Mouse (Mus musculus): ENCODE results near the gene Rnf157. TPM values are rescaled to one million over a fixed set of nuclear protein-coding genes. Genes with fewer than 3 reads are reported as not detected.

The Rnf157 gene
- total and polyA plus RNA-seq, 3 experiments: 8.7 to 39.3 (median 10.9) TPM

- peaks cover 2% of the 10 kb centered on the region for H3K27me3 ChIP-seq (replicated peaks)
- H3K9ac ChIP-seq (ENCODE audit: insufficient read depth, low read depth): no peak overlapping the region
- peaks cover 19 to 30% of the 10 kb centered on the region in 2 experiments for H3K4me1 ChIP-seq (ENCODE audit: control insufficient read depth in 1 of 2, insufficient read depth in 2 of 2)
- H3K4me3 ChIP-seq (replicated peaks in 1 of 3; ENCODE audit: low read depth in 2 of 3, low read length in 2 of 3, poor library complexity in 1 of 3): no peak overlapping the region
- no peak for TF ChIP-seq MAZ (IDR thresholded peaks at IDR 0.05; ENCODE audit: low read depth, low read length)
- no peak for TF ChIP-seq MYC (IDR thresholded peaks at IDR 0.05; ENCODE audit: low read depth, low read length)
- TF ChIP-seq UBTF (IDR thresholded peaks at IDR 0.05; ENCODE audit: low read depth, low read length): no peak
- TF ChIP-seq ZC3H11A (IDR thresholded peaks at IDR 0.05; ENCODE audit: low read depth, low read length): no peak
- no peak for TF ChIP-seq USF1 (IDR thresholded peaks at IDR 0.05; ENCODE audit: low read depth, low read length)
- TF ChIP-seq BHLHE40 (IDR thresholded peaks at IDR 0.05; ENCODE audit: low read depth, low read length): no peak
- TF ChIP-seq ZKSCAN1 (IDR thresholded peaks at IDR 0.05; ENCODE audit: borderline replicate concordance, low read depth, low read length): no peak
- no peak for TF ChIP-seq MXI1 (IDR thresholded peaks at IDR 0.05; ENCODE audit: low read depth, low read length)
- no peak for TF ChIP-seq JUN (IDR thresholded peaks at IDR 0.05; ENCODE audit: insufficient read depth, low read depth, low read length)
- TF ChIP-seq POLR2A (IDR thresholded peaks at IDR 0.05; ENCODE audit: low read depth, low read length): no peak
- no peak for TF ChIP-seq CHD2 (IDR thresholded peaks at IDR 0.05; ENCODE audit: low read length)
- no peak for TF ChIP-seq PAX5 (IDR thresholded peaks at IDR 0.05; ENCODE audit: low read length)
- no peak for TF ChIP-seq NRF1 (IDR thresholded peaks at IDR 0.05; ENCODE audit: low read depth, low read length)
- TF ChIP-seq MAFK (IDR thresholded peaks at IDR 0.05; ENCODE audit: insufficient replicate concordance, low read length): no peak
- no peak for TF ChIP-seq ZNF384 (IDR thresholded peaks at IDR 0.05; ENCODE audit: low read depth, low read length)
- TF ChIP-seq GABPA (IDR thresholded peaks at IDR 0.05; ENCODE audit: insufficient replicate concordance, low read depth, low read length): no peak
- TF ChIP-seq MEF2A (IDR thresholded peaks at IDR 0.05; ENCODE audit: borderline replicate concordance, low read depth, low read length): no peak
- H3K36me3 ChIP-seq (replicated peaks in 1 of 2; ENCODE audit: control insufficient read depth in 1 of 2, insufficient read depth in 1 of 2, low read length in 1 of 2): no peaks in the 10 kb centered on the region
- dilution Hi-C loops (cut with MboI; ENCODE audit: extremely low pct_ligation_motif_present, extremely low pct_unique_long_range_greater_than_20kb, low sequenced_read_pairs): no loop called here
- in situ Hi-C loops (cut with MboI; ENCODE audit: low pct_ligation_motif_present, low pct_unique_long_range_greater_than_20kb, low sequenced_read_pairs): loop anchor here (5.0 kb wide), 1 partner anchor 132 kb away; no protein-coding TSS in a partner anchor
- no peak overlapping the region for H3K4me2 ChIP-seq (ENCODE audit: insufficient read depth, low read depth, poor library complexity, severe bottlenecking)
- H3K9me3 ChIP-seq (replicated peaks; ENCODE audit: low read length): peaks cover 20% of the 10 kb centered on the region
- no peaks in the 10 kb centered on the region for H3K79me2 ChIP-seq (replicated peaks; ENCODE audit: control insufficient read depth, extremely low read depth, insufficient read depth, poor library complexity, severe bottlenecking)
- H3K27ac ChIP-seq (ENCODE audit: insufficient read depth, low read depth): no peak overlapping the region
- no peak for DNase-seq (ENCODE audit: extremely low read depth)
These were observed 36.5 kb upstream of the Rnf157 start for GRCm38 (mm10) chr11:116449341-116449740.

DNA sequence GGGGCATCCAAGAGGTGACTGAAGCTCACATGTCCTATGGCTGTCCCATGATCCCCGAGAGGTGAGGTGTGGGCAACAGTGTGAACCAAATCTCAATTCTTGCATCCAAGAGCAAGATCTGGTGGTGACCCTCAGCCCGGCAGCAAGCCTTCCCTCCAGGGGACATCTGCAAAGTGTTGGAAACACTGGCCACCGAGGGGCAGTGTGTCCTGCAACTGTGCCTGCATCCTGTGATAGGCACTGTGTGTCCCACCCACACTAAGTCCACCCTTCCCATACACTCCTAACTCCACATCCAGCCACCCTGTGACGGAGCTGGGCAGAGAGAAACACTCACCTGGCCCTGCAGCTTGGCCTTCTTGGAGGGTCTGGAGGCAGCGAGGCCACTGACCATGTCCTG is 35.0 kb upstream of the Rnf157 start:
- Histone ChIP-seq H3K9me3 (replicated peaks; ENCODE audit: low read length) (peaks cover 20% of the 10 kb centered on the region), H3K4me2 (ENCODE audit: insufficient read depth, low read depth, poor library complexity, severe bottlenecking) (no peak overlapping the region), H3K27me3 (replicated peaks) (no peaks in the 10 kb centered on the region), H3K79me2 (replicated peaks; ENCODE audit: control insufficient read depth, extremely low read depth, insufficient read depth, poor library complexity, severe bottlenecking) (no peaks in the 10 kb centered on the region), H3K9ac (ENCODE audit: insufficient read depth, low read depth) (no peak overlapping the region), H3K4me1 (ENCODE audit: control insufficient read depth in 1 of 2, insufficient read depth in 2 of 2) (peaks cover 34 to 39% of the 10 kb centered on the region in 2 experiments), H3K36me3 (replicated peaks in 1 of 2; ENCODE audit: control insufficient read depth in 1 of 2, insufficient read depth in 1 of 2, low read length in 1 of 2) (peaks cover 0 to under 1% of the 10 kb centered on the region in 2 experiments), H3K4me3 (replicated peaks in 1 of 3; ENCODE audit: low read depth in 2 of 3, low read length in 2 of 3, poor library complexity in 1 of 3) (no peak overlapping the region), H3K27ac (ENCODE audit: insufficient read depth, low read depth) (no peak overlapping the region)
- no peak for DNase-seq (ENCODE audit: extremely low read depth)
- dilution Hi-C loops (cut with MboI; ENCODE audit: extremely low pct_ligation_motif_present, extremely low pct_unique_long_range_greater_than_20kb, low sequenced_read_pairs) (no loop called here), in situ Hi-C loops (cut with MboI; ENCODE audit: low pct_ligation_motif_present, low pct_unique_long_range_greater_than_20kb, low sequenced_read_pairs) (loop anchor here (5.0 kb wide), 1 partner anchor 131 kb away; no protein-coding TSS in a partner anchor)
- no peak for TF ChIP-seq IRF4 (IDR thresholded peaks at IDR 0.05; ENCODE audit: low read depth, low read length)
- peak; percentile 4 for TF ChIP-seq RAD21 (IDR thresholded peaks at IDR 0.05; ENCODE audit: low read depth, low read length)
- peak in 1 of 2 experiments; percentile 41; a peak in 2 of 4 replicates for TF ChIP-seq CTCF (conservative IDR thresholded peaks at IDR 0.05 in 1 of 2, IDR thresholded peaks at IDR 0.05 in 1 of 2; ENCODE audit: low read depth in 2 of 2, low read length in 2 of 2)
- peak; percentile 13; the same call in 1 of the 2 replicates for TF ChIP-seq SMC3 (IDR thresholded peaks at IDR 0.05; ENCODE audit: low read depth, low read length)
- TF ChIP-seq PAX5 (IDR thresholded peaks at IDR 0.05; ENCODE audit: low read length): no peak
- TF ChIP-seq E2F4 (IDR thresholded peaks at IDR 0.05; ENCODE audit: insufficient replicate concordance, low read depth, low read length): no peak
- no peak for TF ChIP-seq JUN (IDR thresholded peaks at IDR 0.05; ENCODE audit: insufficient read depth, low read depth, low read length)
- TF ChIP-seq UBTF (IDR thresholded peaks at IDR 0.05; ENCODE audit: low read depth, low read length): no peak
- TF ChIP-seq ZNF384 (IDR thresholded peaks at IDR 0.05; ENCODE audit: low read depth, low read length): no peak

Data from CH12.LX (cell line).